Mouse (Mus musculus) E14TG2a.4 (cell line): Measurements from ENCODE around the gene Stx8.

Experiments
- H3K27me3 ChIP-seq: 2 replicates; pipeline ENCODE4 v1.6.1; 2014; ENCODE audit warnings: low read length, control low read depth; ENCODE audit not compliant: insufficient read depth
- H3K36me3 ChIP-seq: 2 replicates; pipeline ENCODE4 v1.6.1; 2014; ENCODE audit warnings: low read length, control low read depth; ENCODE audit not compliant: insufficient read depth
- H3K4me1 ChIP-seq: replicated peaks from 2 replicates; pipeline ENCODE4 v1.6.1; 2014; ENCODE audit warnings: low read depth, low read length, control low read depth
- H3K4me3 ChIP-seq: replicated peaks from 2 replicates; pipeline ENCODE4 v1.5.1; 2014; ENCODE audit warnings: mild to moderate bottlenecking, low read length
- H3K9me3 ChIP-seq: 2 replicates; pipeline ENCODE4 v1.6.1; 2014; ENCODE audit warnings: low read length, control low read depth
- CTCF ChIP-seq: conservative IDR thresholded peaks from 2 replicates; pipeline ENCODE4 v1.5.1; 2014; ENCODE audit warnings: low read length
- NANOG ChIP-seq: IDR thresholded peaks from 2 replicates; pipeline ENCODE4 v1.6.1; 2014; ENCODE audit warnings: borderline replicate concordance, low read length, mixed read lengths
- POU5F1 ChIP-seq: IDR thresholded peaks from 2 replicates; pipeline ENCODE4 v1.6.1; 2014; ENCODE audit warnings: low read length, borderline replicate concordance

Gene Stx8

DNA sequence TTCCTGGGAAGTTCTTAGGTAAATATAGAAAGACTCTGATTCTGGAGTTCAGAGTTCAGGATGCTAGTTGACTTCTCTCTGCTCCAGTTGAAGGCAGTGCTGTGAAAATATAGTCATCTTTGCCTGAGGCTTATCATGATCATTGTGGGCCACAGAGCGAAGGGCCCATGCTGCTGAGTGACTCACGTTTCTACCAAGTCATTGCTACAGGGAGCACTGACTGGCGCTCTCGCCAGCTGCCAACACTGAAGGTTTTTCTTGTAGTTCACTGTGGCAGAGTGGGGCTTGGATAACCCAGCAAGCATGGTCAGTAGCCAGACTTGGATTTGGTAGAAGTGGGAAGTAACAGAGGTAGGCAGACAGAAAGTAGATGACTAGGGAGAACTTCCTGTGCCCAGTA, 85.3 kb downstream of the Stx8 start:
- Histone ChIP-seq H3K27me3 (no peaks in the 10 kb centered on the region), H3K4me3 (no peak overlapping the region), H3K36me3 (no peaks in the 10 kb centered on the region), H3K4me1 (no peaks in the 10 kb centered on the region), H3K9me3 (no peaks in the 10 kb centered on the region)
- TF ChIP-seq POU5F1 (no peak), CTCF (no peak), NANOG (no peak)

DNA sequence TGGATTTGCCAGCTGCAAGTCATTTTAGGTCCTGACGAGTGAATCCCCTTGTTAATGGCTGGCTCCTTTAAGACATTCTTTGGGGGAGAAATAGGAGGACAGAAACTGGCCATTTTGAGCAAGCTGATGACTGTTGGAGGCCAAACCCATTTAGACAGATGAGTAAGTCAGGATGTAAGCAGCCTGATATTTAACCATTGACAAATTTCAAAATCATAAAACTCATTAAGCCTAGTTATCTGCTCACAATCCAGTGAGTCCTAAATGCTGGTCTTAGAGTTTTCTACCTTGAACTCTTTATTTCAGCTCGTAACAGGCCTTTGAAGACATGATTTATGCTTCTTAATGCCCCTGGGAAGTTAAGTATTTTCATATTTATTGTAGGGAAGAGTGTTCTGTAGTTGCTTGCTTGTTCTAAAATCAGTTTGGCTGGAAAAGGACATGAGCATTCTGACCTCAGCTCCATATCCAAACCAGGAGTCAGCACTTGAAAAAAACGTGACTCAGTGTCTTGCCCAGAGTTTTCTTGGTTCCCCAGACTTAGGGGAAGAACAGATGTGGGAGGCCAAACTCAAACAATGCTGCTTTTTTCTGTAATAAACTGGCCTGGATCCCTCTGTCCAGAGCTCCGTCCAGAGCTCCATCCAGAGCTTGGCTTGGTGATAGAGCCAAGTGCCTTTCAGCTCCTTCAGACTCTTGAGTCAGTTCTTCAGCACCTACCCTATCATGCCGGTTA, 92.6 kb downstream of the Stx8 start:
- H3K4me1 ChIP-seq = no peaks in the 10 kb centered on the region

DNA sequence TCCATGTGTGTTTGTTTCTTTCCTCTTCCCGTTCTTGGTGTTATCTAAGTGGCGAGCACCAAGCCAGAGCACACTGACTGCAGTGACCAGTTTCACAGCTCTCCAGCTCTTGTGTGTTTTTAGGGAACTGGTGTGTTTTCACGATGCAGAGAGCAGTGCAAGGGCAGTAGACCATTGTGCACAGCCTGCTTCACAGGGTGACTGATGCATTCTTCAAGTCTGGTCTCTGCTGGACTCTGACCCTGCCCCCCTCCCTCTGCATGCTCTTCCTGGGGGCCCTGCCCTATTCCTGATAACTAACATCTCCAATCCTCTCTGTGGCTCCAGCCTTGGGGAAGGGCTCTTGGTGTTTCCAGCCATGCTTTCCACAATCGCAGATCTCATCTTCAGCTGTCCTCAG, 94.7 kb downstream of the Stx8 start:
- no peaks in the 10 kb centered on the region for H3K27me3 ChIP-seq
- H3K36me3 ChIP-seq = no peaks in the 10 kb centered on the region
- no peaks in the 10 kb centered on the region for H3K4me1 ChIP-seq
- no peak overlapping the region for H3K4me3 ChIP-seq
- TF ChIP-seq POU5F1 = no peak
- no peak for TF ChIP-seq CTCF
- no peak for TF ChIP-seq NANOG
- no peaks in the 10 kb centered on the region for H3K9me3 ChIP-seq

More for the DNA sequence above, 92.6 kb downstream of the Stx8 start:
- no peaks in the 10 kb centered on the region for H3K27me3 ChIP-seq
- no peak overlapping the region for H3K4me3 ChIP-seq
- no peaks in the 10 kb centered on the region for H3K36me3 ChIP-seq
- TF ChIP-seq POU5F1 = no peak
- no peaks in the 10 kb centered on the region for H3K9me3 ChIP-seq

DNA sequence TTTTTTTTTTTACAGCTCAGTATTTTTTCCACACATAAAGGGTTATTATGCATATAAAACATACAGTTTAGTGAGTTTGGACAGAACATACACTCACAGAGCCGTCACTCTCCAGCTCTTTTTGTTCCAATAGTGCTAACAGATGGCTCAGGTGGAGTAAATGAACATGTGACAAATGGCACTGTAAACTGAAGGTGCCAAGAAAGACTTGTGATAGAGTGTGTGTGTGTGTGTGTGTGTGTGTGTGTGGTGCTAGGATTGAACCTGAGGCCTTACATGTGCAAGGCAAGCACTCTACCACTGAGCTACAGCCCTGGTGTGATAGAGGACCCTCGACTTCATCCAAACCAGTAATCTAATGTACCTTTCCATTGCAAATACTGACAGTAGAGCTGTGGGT, 96.1 kb downstream of the Stx8 start:
- Histone ChIP-seq H3K9me3 (no peaks in the 10 kb centered on the region), H3K4me1 (no peaks in the 10 kb centered on the region), H3K36me3 (no peaks in the 10 kb centered on the region), H3K4me3 (no peak overlapping the region), H3K27me3 (no peaks in the 10 kb centered on the region)
- TF ChIP-seq POU5F1 = no peak
- TF ChIP-seq NANOG = no peak
- no peak for TF ChIP-seq CTCF

DNA sequence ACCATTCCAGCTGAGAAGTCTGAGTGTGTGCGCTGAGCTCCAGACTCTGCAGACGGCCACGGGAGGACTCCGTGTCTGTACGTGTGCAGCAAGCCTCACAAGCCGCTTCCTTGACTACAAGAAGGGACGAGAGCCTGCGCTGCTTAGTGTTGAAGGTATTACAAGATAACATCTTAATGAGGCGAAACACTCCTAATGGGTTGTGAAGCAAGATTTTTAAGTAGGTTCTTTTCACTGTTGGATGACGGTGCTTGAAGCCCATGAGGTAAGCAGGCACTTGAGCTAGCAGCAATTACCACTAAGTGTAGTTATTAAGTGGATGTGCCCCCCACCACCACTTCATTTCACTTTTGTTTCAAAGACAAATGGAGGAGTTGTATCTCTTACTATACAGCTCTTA, 101.8 kb downstream of the Stx8 start:
- H3K36me3 ChIP-seq = no peaks in the 10 kb centered on the region
- no peak for TF ChIP-seq POU5F1
- TF ChIP-seq NANOG = no peak
- no peak for TF ChIP-seq CTCF
- H3K9me3 ChIP-seq = no peaks in the 10 kb centered on the region
- H3K27me3 ChIP-seq = no peaks in the 10 kb centered on the region
- H3K4me3 ChIP-seq = no peak overlapping the region
- H3K4me1 ChIP-seq = no peaks in the 10 kb centered on the region; the same call in 1 of the 2 replicates

DNA sequence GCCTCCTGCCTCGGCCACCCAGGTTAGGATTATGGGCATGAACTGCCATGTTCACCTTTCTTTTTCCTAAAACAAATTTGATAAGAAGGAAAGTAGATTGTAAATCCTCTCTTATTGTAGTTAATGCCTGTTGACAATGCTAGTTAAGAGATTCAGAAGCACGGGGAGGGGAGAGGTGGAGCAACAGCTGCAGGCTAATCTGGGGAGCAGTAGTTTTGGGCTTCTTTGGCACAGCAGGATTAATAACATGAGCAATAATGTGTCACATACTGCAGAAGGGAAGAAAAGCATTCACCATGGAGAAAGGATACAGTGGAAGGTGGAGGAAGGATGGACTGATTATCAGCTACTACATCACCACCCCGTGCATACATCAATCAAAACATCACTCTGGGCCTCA, 104.1 kb downstream of the Stx8 start:
- no peaks in the 10 kb centered on the region for H3K27me3 ChIP-seq
- H3K4me3 ChIP-seq = no peak overlapping the region
- no peaks in the 10 kb centered on the region for H3K9me3 ChIP-seq
- no peaks in the 10 kb centered on the region; the same call in 1 of the 2 replicates for H3K4me1 ChIP-seq
- no peak for TF ChIP-seq POU5F1
- no peak for TF ChIP-seq CTCF
- TF ChIP-seq NANOG = no peak
- no peaks in the 10 kb centered on the region for H3K36me3 ChIP-seq

DNA sequence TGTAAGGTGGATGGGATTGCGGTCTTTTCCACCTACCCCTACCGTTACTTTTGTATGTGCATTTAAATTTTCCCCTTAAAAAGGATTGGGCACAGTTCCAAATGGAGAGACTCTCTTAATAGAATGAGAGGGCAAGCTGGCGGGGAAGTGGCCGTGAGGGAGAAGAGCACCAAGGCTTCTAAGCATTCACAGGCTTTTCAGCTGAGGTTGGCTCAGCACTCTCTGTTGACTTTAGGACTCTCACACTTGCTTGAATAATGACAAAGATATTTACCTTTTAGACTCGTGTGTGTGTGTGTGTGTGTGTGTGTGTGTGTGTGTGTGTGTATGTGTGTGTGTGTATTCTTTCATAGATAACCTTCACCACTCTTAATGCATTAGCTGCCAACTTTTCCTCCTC, 105.8 kb downstream of the Stx8 start:
- Histone ChIP-seq H3K9me3 (no peaks in the 10 kb centered on the region), H3K4me1 (no peaks in the 10 kb centered on the region; the same call in 1 of the 2 replicates), H3K4me3 (no peak overlapping the region), H3K27me3 (no peaks in the 10 kb centered on the region), H3K36me3 (no peaks in the 10 kb centered on the region)
- no peak for TF ChIP-seq NANOG
- TF ChIP-seq POU5F1 = no peak
- no peak for TF ChIP-seq CTCF

DNA sequence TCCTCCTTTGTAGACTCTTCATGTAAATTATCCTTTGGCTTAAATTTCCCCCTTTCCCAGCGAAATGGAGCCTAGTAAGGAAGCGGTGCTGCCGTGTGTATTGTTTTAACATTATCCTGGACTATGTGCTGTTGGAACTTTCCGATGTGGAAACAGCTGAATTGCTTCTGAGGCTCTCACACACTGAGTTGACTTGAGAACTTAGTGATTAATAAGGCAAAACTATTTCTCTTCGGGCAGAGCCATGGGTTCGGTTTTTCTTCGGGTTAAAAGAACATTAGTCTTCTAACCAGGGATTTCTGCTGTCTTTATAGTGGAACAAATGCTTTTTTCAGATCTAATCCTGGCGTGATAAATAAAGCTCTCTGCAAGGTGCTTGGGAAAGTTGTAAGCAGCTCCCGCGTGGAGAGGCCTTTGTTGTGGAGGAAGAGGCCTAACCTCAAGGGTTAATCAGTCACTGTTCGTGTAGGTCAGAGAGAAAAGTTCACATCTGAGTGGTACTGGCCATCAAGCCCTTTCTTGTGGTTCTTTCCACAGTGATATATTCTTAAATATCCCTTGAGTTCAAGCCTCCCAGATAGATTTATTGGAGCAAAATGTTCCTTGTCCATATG, 106.7 kb downstream of the Stx8 start:
- H3K4me1 ChIP-seq = no peaks in the 10 kb centered on the region; the same call in 1 of the 2 replicates
- no peaks in the 10 kb centered on the region for H3K36me3 ChIP-seq
- no peak overlapping the region for H3K4me3 ChIP-seq
- no peak for TF ChIP-seq CTCF
- H3K9me3 ChIP-seq = no peaks in the 10 kb centered on the region
- no peaks in the 10 kb centered on the region for H3K27me3 ChIP-seq

DNA sequence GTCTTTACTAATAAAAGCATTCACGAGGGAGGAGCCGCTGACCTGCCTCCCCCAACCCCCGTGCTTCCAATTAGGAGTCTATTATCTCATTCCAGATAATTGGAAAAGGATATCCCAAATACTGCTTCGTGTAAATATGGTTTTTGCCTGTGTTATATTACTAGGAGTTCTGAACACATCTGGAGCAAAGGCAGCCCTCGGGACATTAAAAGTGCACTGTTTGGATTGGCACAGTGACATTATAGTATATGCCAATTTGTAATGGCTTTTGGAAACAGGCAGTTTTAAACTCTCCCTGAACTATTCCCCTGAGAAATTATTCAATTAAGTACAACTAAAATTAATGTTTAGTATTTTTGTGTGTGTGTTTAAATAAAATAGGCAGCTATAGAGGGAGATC, 108.7 kb downstream of the Stx8 start:
- no peaks in the 10 kb centered on the region for H3K27me3 ChIP-seq
- TF ChIP-seq NANOG = no peak
- no peak for TF ChIP-seq POU5F1
- H3K4me3 ChIP-seq = no peak overlapping the region
- H3K36me3 ChIP-seq = no peaks in the 10 kb centered on the region
- no peaks in the 10 kb centered on the region; the same call in 1 of the 2 replicates for H3K4me1 ChIP-seq
- H3K9me3 ChIP-seq = no peaks in the 10 kb centered on the region
